In genomic region chr11:84661981-84662380, GRCm38 (mm10) we compare ENCODE assay signal across 8 mouse cellular contexts.
A peak's percentile ranks its signal among the peaks of the same experiment; 100 is the strongest.
DNase-seq lines count a peak whose midpoint lies in the region; ATAC-seq and TF ChIP-seq lines count a peak whose summit lies in the region.

No protein-coding gene starts in this region.

- no peak overlapping the region for H3K4me3 ChIP-seq in gastrocnemius, adult 2 months

- TF ChIP-seq CTCF in gastrocnemius, adult 2 months (IDR thresholded peaks at IDR 0.05), result no peak

- H3K36me3 ChIP-seq in splenic B cell, adult 2 months (ENCODE audit: control insufficient read depth, insufficient read depth, low read length, poor library complexity, severe bottlenecking), result no peaks in the 10 kb centered on the region

- DNase-seq in gastrocnemius, adult 2 months, result peak; percentile 42
- no peak for DNase-seq in gastrocnemius, adult 8-10 months (ENCODE audit: low spot score in 2 of 2)
- DNase-seq in urinary bladder, postnatal 14 days (ENCODE audit: low spot score), result peak; percentile 51
- no peak for DNase-seq in urinary bladder, adult 2 months (ENCODE audit: low spot score)
- DNase-seq in kidney, postnatal 14 days, result peak; percentile 63
- DNase-seq in splenic B cell, adult 2 months (ENCODE audit: low read depth, low spot score), result peak; percentile 13
- no peak for DNase-seq in layer of hippocampus, postnatal 14 days (ENCODE audit: low spot score in 2 of 2)

- no peak overlapping the region for H3K27ac ChIP-seq in gastrocnemius, adult 2 months

- no peak for ATAC-seq in megakaryocyte progenitor cell, adult 5-6 weeks (replicated peaks; ENCODE audit: poor library complexity)

- H3K27me3 ChIP-seq in splenic B cell, adult 2 months (ENCODE audit: control insufficient read depth, insufficient read depth, low read length, poor library complexity, severe bottlenecking), result no peaks in the 10 kb centered on the region

- intact Hi-C loops in gastrocnemius, adult 2 months (cut with DNase I), result no loop called here

Comparison
In these comparisons a context has a peak if more than half of its experiments do, and no peak if none do; other contexts are left out.
1. DNase-seq: peak in gastrocnemius, adult 2 months (single experiment), urinary bladder, postnatal 14 days (single experiment), kidney, postnatal 14 days (single experiment) and splenic B cell, adult 2 months (single experiment); none in gastrocnemius, adult 8-10 months (0 of 2), urinary bladder, adult 2 months (single experiment) and layer of hippocampus, postnatal 14 days (0 of 2).